Mouse (Mus musculus) limb, embryonic 12.5 days (tissue): ENCODE data around the gene Crygd. TPM values are rescaled to one million over a fixed set of nuclear protein-coding genes. Genes with fewer than 3 reads are reported as not detected.

Experiments used
- ATAC-seq: fragments of 200-750 bp; cut with Nextera tagmentation; 2 replicates; pipeline ENCODE4 v1.8.0; 2017; ENCODE audit warnings: low read depth, moderate TSS enrichment; ENCODE audit not compliant: insufficient number of reproducible peaks, insufficient read depth, low FRiP score, low TSS enrichment
- H3K27ac ChIP-seq: fragments of 300-500 bp; sonication (generic); 2 replicates; pipeline ENCODE4 v1.5.1; 2016; ENCODE audit warnings: mild to moderate bottlenecking, moderate library complexity
- H3K27me3 ChIP-seq: fragments of 300-500 bp; sonication (generic); 2 replicates; pipeline ENCODE4 v1.6.1; 2016; ENCODE audit warnings: mild to moderate bottlenecking, moderate library complexity
- H3K36me3 ChIP-seq: fragments of 300-500 bp; sonication (generic); 2 replicates; pipeline ENCODE4 v1.6.1; 2016; ENCODE audit warnings: mild to moderate bottlenecking, moderate library complexity
- H3K4me1 ChIP-seq: fragments of 300-500 bp; sonication (generic); replicated peaks from 2 replicates; pipeline ENCODE4 v1.6.1; 2016
- H3K4me2 ChIP-seq: fragments of 300-500 bp; sonication (generic); 2 replicates; pipeline ENCODE4 v1.6.1; 2016; ENCODE audit warnings: mild to moderate bottlenecking, moderate library complexity
- H3K4me3 ChIP-seq: fragments of 300-500 bp; sonication (generic); replicated peaks from 2 replicates; pipeline ENCODE4 v1.5.1; 2016; ENCODE audit warnings: mild to moderate bottlenecking
- H3K9ac ChIP-seq: fragments of 300-500 bp; sonication (generic); replicated peaks from 2 replicates; pipeline ENCODE4 v1.6.1; 2016; ENCODE audit warnings: mild to moderate bottlenecking, moderate library complexity
- H3K9me3 ChIP-seq: fragments of 300-500 bp; sonication (generic); 2 replicates; pipeline ENCODE4 v1.6.1; 2016; ENCODE audit warnings: mild to moderate bottlenecking, moderate library complexity
- WGBS: fragments of 180-500 bp; shearing (Covaris S2); methylation state at CpG from one replicate; pipeline ENCODE4 v1.1.7; 2016; 5-methylcytosine and 5-hydroxymethylcytosine counted together
- polyA plus RNA-seq: library from polyadenylated mRNA; unstranded; fragments of >200 nt; fragmentation: Nextera tagmentation; extraction: Ambion mirVana; gene quantifications from 2 replicates; pipeline ENCODE4 v1.2.1, GENCODE M21; 2016

Gene Crygd
- polyA plus RNA-seq: not detected in 2 replicates

- Histone ChIP-seq H3K9me3 (no peaks in the 10 kb centered on the region), H3K27ac (no peak within 1 kb of the TSS), H3K36me3 (no peaks in the 10 kb centered on the region), H3K4me1 (0 out of 2 replicates have a peak, but pooled peaks cover 3% of the 10 kb centered on the region), H3K9ac (no peak within 1 kb of the TSS), H3K4me3 (no peak within 1 kb of the TSS), H3K4me2 (no peak within 1 kb of the TSS), H3K27me3 (no peaks in the 10 kb centered on the region)
- WGBS: 88% methylated on average over 8 of the region's 8 CpGs
- ATAC-seq: no peak
Observed at GRCm38 (mm10) chr1:65063352-65063751, at the start of gene Crygd. Crygd (minus strand) TSS chr1:65063452.

GRCm38 (mm10) chr1:65112807-65113196, 49.5 kb upstream of the Crygd start:
- Histone ChIP-seq H3K4me1 (no peaks in the 10 kb centered on the region), H3K4me3 (no peak overlapping the region), H3K36me3 (no peaks in the 10 kb centered on the region), H3K9ac (no peak overlapping the region), H3K9me3 (no peaks in the 10 kb centered on the region), H3K27me3 (no peaks in the 10 kb centered on the region), H3K27ac (no peak overlapping the region), H3K4me2 (peak overlapping the region; percentile 15; the same call in 1 of the 2 replicates)
- whole genome bisulfite sequencing: 69% methylated on average over 14 of the region's 14 CpGs
- no peak; the same call in 1 of the 2 replicates for ATAC-seq

DNA sequence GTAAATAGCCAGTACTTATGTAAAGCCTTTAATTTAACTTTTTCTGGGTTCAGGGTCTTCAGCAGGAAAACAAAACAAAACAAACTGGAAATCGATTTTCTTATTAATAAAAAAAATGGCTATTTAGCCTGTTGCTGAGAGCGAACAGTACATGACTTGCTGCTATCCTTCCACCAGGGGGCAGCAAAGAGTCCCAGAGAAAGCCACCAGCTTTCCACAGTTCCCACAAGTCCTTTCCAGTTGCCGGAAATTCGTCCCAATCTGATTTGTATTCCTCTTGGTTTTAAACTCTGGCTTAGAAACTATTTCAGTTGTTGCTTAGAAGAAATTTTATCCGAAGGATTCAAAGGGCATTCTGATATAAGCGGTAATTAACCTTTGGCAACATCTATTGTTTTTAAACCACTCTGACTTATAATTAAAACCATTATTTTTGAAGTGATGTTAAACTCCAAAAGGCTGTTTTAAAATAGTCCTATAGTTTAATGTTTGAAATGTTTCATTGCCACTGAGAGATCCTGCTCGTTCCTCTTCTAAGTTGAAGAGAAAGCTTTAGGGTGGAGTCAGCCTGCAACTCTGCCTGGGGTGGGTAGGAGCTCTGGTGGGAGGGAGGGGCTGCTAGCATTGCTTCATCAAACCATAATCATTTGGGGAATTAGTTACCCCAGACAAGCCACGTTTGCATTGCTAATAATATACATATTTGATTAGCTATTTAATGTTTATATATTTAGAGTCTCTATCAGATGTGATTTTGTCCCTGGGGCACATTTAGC, 49.0 kb upstream of the Crygd start:
- no peak overlapping the region for H3K4me3 ChIP-seq
- WGBS: 13% methylated on average over 8 of the region's 8 CpGs
- H3K27ac ChIP-seq: no peak overlapping the region
- no peaks in the 10 kb centered on the region for H3K36me3 ChIP-seq
- H3K4me1 ChIP-seq: no peaks in the 10 kb centered on the region
- no peak overlapping the region for H3K9ac ChIP-seq
- H3K4me2 ChIP-seq: peak overlapping the region; percentile 15
- no peaks in the 10 kb centered on the region for H3K27me3 ChIP-seq
- 0 out of 2 replicates have a peak, but pooled peaks have one; percentile 54 for ATAC-seq
- H3K9me3 ChIP-seq: no peaks in the 10 kb centered on the region

DNA sequence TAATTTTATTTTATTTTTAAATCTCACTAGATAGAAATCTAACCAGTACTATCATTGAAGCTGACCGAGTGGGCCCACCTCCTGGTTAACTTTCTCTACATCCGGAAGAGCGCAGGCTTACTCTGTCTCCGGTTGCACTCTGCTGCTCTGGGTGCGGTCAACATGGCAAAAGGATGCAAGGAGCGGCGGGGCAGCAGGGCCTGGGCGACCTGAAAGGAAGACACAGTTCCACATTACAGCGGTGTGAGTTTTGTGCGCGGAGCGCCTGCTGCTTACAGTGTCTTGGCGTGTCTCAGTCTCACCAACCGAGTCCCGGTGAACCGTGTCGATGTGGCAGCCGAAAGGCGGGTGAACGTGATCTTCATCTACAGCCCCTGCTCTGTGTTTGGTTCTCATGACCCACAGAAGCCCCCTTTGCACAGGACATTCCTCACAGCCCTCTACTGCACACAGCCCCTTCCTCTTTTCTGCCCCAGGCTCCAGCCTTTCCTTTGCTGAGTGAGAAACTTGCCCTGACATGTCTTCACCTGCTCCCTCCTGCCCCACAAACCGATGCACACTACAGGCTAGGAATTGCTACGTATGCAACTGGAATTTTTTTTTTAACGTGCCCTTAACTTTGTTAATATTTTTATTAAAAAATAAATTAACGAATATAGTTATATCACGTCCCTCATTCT, 46.6 kb upstream of the Crygd start:
- Histone ChIP-seq H3K9ac (no peak overlapping the region), H3K27me3 (no peaks in the 10 kb centered on the region), H3K36me3 (no peaks in the 10 kb centered on the region), H3K27ac (no peak overlapping the region), H3K4me1 (no peaks in the 10 kb centered on the region), H3K9me3 (no peaks in the 10 kb centered on the region), H3K4me3 (no peak overlapping the region), H3K4me2 (no peak overlapping the region)
- no peak for ATAC-seq
- 72% methylated on average over 25 of the region's 25 CpGs for WGBS

DNA sequence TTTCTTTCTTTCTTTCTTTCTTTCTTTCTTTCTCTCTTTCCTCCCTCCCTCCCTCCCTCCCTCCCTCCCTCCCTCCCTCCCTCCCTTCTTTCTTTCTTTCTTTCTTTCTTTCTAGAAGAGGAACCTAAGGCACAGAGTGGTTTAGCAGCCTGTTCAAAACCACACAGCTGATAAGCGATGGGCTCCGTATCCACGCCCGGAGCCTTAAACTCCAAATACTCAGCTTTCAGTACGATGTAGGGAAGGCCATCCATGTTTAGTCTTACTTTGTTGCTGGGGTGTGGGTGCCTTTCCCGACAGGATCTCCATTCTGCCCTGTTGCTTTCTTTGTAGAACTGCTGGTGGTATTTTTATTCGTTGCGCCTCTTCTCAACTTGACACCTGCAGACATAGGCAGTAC, 45.9 kb upstream of the Crygd start:
- H3K27ac ChIP-seq: no peak overlapping the region
- no peaks in the 10 kb centered on the region for H3K36me3 ChIP-seq
- H3K27me3 ChIP-seq: no peaks in the 10 kb centered on the region
- H3K4me3 ChIP-seq: no peak overlapping the region
- no peaks in the 10 kb centered on the region for H3K9me3 ChIP-seq
- H3K4me2 ChIP-seq: no peak overlapping the region
- WGBS: 88% methylated on average over 8 of the region's 8 CpGs
- H3K4me1 ChIP-seq: no peaks in the 10 kb centered on the region
- no peak for ATAC-seq
- H3K9ac ChIP-seq: no peak overlapping the region

DNA sequence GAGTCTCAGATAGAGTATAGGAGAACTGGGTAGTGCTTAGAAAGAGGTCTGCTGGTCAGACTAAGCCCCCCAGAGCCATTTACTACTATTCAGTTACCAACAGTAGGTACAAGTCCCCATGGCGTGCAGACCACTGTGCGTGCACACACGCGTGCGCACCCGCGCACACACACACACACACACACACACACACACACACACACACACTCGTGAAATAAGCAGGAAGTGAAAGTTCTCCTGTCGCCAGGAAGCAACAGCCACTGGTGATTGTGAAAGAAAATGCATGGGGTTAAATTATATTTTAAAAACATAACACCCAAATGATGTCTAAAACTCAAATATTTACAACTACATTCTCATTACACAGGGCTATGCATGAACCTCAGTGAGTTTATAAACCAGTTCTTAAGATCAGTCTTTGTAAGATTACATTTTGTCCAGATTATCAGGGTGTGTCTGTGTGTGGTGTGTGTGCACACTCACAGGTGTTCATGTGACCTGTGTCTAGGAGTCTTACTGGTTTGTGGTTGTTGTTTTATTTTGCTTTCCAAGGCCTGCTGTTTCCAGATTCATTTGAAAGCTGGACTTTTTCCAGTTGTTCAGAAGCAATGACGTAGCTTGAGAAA, 44.5 kb upstream of the Crygd start:
- no peaks in the 10 kb centered on the region for H3K9me3 ChIP-seq
- no peak overlapping the region for H3K27ac ChIP-seq
- 92% methylated on average over 10 of the region's 10 CpGs for WGBS
- no peak for ATAC-seq
- H3K36me3 ChIP-seq: no peaks in the 10 kb centered on the region
- no peaks in the 10 kb centered on the region for H3K27me3 ChIP-seq
- H3K4me1 ChIP-seq: no peaks in the 10 kb centered on the region
- H3K9ac ChIP-seq: no peak overlapping the region
- H3K4me3 ChIP-seq: no peak overlapping the region
- no peak overlapping the region for H3K4me2 ChIP-seq

- Histone ChIP-seq H3K9me3 (no peaks in the 10 kb centered on the region), H3K27me3 (no peaks in the 10 kb centered on the region), H3K4me1 (no peaks in the 10 kb centered on the region), H3K27ac (no peak within 1 kb of the TSS), H3K4me2 (no peak within 1 kb of the TSS), H3K9ac (no peak within 1 kb of the TSS), H3K4me3 (no peak within 1 kb of the TSS), H3K36me3 (no peaks in the 10 kb centered on the region)
- no peak for ATAC-seq
- WGBS: 92% methylated on average over 11 of the region's 11 CpGs
Observed at GRCm38 (mm10) chr1:65103273-65103672, 40.0 kb upstream of the Crygd start, which contains the start of gene Cryga. Cryga (minus strand) TSS chr1:65103373.

DNA sequence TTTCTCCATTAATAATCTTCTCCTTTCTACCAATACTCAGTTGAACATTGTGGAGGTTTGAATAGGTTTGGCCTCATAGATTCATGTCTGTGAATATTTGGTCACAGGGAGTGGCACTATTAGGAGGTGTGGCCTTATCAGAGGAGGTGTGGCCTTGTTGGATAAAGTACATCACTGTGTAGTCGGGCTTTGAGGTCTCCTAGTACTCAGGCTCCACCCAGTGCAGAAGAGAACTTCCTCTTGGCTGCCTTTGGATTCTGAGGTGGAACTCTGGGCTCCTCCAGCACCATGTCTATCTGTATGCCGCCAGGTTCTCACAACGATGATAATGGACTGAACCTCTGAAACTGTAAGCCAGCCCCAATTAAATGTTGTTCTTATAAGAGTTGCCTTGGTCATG, 33.7 kb upstream of the Crygd start:
- Histone ChIP-seq H3K4me3 (no peak overlapping the region), H3K9me3 (no peaks in the 10 kb centered on the region), H3K4me2 (no peak overlapping the region), H3K27ac (no peak overlapping the region), H3K4me1 (no peaks in the 10 kb centered on the region), H3K9ac (no peak overlapping the region), H3K27me3 (no peaks in the 10 kb centered on the region), H3K36me3 (no peaks in the 10 kb centered on the region)
- WGBS: 83% methylated on average over 3 of the region's 3 CpGs
- ATAC-seq: no peak

GRCm38 (mm10) chr1:65091566-65091965, 28.3 kb upstream of the Crygd start:
- ATAC-seq: no peak
- H3K9ac ChIP-seq: no peak overlapping the region
- 92% methylated on average over 3 of the region's 3 CpGs for WGBS
- H3K4me3 ChIP-seq: no peak overlapping the region
- H3K27me3 ChIP-seq: no peaks in the 10 kb centered on the region
- H3K36me3 ChIP-seq: no peaks in the 10 kb centered on the region
- no peak overlapping the region for H3K27ac ChIP-seq
- H3K4me2 ChIP-seq: no peak overlapping the region
- no peaks in the 10 kb centered on the region for H3K4me1 ChIP-seq
- H3K9me3 ChIP-seq: no peaks in the 10 kb centered on the region

DNA sequence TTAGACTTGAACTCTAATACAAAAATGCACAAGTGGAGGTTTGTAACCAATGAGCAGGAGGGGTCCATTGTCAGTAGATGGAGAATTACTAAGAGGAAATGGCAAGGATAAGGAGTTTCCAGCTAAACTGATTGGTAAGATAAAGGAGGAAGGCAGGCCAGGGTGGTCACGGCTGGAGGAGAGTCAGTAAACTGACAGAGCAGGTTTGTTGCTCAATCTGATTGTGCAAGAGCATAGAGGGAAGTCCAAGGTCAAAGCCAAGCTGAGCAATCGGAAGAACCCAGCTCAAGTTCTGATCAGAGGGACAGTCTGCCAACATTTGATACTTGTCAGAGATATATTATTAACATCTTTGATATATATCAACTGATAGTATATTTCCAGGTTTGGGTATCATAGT, 27.1 kb upstream of the Crygd start:
- no peak overlapping the region for H3K27ac ChIP-seq
- no peak overlapping the region for H3K9ac ChIP-seq
- no peaks in the 10 kb centered on the region for H3K27me3 ChIP-seq
- no peak overlapping the region for H3K4me2 ChIP-seq
- no peaks in the 10 kb centered on the region for H3K36me3 ChIP-seq
- no peaks in the 10 kb centered on the region for H3K4me1 ChIP-seq
- no peak overlapping the region for H3K4me3 ChIP-seq
- no peaks in the 10 kb centered on the region for H3K9me3 ChIP-seq
- WGBS: 76% methylated on average over 2 of the region's 2 CpGs
- ATAC-seq: no peak

- Histone ChIP-seq H3K9me3 (no peaks in the 10 kb centered on the region), H3K4me3 (no peak overlapping the region), H3K36me3 (no peaks in the 10 kb centered on the region), H3K27me3 (no peaks in the 10 kb centered on the region), H3K4me2 (no peak overlapping the region), H3K4me1 (no peaks in the 10 kb centered on the region), H3K9ac (no peak overlapping the region), H3K27ac (no peak overlapping the region)
- 79% methylated on average over 6 of the region's 6 CpGs for WGBS
- no peak for ATAC-seq
Observed at GRCm38 (mm10) chr1:65088567-65089356, 25.5 kb upstream of the Crygd start.
